Mouse (Mus musculus) limb, embryonic 11.5 days (tissue): Measurements from ENCODE around the gene Dnah3. TPM values are rescaled to one million over a fixed set of nuclear protein-coding genes. Genes with fewer than 3 reads are reported as not detected.

ENCODE experiments used
- polyA plus RNA-seq: library from polyadenylated mRNA; unstranded; fragments of >200 nt; fragmentation: Nextera tagmentation; extraction: Ambion mirVana; gene quantifications from 2 replicates; pipeline ENCODE4 v1.2.1, GENCODE M21; 2014

Gene Dnah3
- polyA plus RNA-seq, 1 experiment from 2014 or later, result not detected

Other genes starting within 250 kb of the Dnah3 start
- gene Lyrm1, start 199.4 kb downstream of the Dnah3 start, polyA plus RNA-seq, result 7.1 and 8.5 TPM in 2 replicates
- gene Dcun1d3, start 199.0 kb downstream of the Dnah3 start, polyA plus RNA-seq, result 8.0 and 9.6 TPM in 2 replicates
- gene Tmem159, start 7.1 kb upstream of the Dnah3 start, polyA plus RNA-seq, result 14.6 and 15.6 TPM in 2 replicates
- not detected in 2 replicates for gene Zp2, start 50.0 kb upstream of the Dnah3 start, polyA plus RNA-seq
- not detected in 2 replicates for gene Anks4b, start 78.6 kb upstream of the Dnah3 start, polyA plus RNA-seq
- gene Crym, start 106.8 kb upstream of the Dnah3 start, polyA plus RNA-seq, result 8.8 and 9.6 TPM in 2 replicates
- not detected in 2 replicates for gene Abca14, start 108.7 kb upstream of the Dnah3 start, polyA plus RNA-seq
- not detected in 2 replicates for gene Abca15, start 233.4 kb upstream of the Dnah3 start, polyA plus RNA-seq